Mouse (Mus musculus): ENCODE results near the gene Hook2. TPM values are rescaled to one million over a fixed set of nuclear protein-coding genes. Genes with fewer than 3 reads are reported as not detected.

Hook2 gene
- total RNA-seq, 2 experiments from 2014 or later, result 2.1 to 2.7 TPM

DNA sequence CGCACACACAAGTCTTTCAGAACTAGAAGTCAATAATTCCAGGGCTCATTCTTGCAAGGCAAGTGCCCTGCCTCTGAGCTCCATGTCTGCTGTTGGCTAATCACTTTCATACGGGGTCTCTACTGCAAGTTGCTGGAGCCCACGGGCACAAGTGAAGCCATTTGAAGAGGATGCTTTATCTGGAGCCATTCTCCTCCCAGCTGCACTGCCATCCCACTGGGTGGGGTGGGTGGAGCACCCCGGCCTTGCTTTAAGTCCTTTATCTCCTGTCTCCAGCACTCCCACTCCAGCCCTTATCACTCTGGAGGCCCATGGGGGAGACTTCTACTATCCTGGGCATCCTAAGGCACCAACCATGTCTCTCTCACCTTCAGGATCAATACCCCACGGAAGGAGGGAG lies 19.5 kb upstream of the Hook2 start:
- no peak for DNase-seq (ENCODE audit: low spot score)

- no peak for DNase-seq (ENCODE audit: low spot score)
Observed at GRCm38 (mm10) chr8:84973079-84973478, 17.3 kb upstream of the Hook2 start.

- peak; percentile 72 for DNase-seq (ENCODE audit: low spot score)
Observed at GRCm38 (mm10) chr8:84973803-84974542, 16.4 kb upstream of the Hook2 start.

DNA sequence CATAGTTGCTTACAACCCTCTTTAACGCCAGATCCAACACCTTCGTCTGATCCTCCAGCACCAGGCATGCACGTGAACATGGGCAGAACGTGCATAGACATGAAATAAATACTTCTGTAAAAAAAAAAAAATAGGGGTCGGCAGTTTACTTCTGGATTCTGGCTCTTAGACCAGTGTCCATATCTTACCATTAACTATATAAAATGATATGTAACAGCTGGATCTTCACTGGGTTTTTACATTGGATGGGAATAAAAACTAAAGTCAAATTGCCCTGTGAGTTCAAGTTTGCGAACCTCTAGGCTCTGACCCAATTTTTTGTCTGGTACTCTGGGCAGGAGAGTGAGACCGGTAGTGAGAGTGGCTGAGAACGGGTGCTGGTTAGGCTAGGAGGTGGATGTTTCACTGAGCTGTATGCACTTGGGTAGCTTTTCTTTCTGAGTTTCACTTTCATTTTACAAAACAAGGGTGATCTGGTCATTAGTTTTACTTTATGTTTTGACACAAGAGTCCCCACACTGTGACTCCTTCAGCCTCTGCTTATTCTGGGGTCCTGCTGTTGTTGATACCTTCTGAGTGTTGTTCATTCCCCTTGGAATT lies 15.8 kb upstream of the Hook2 start:
- DNase-seq (ENCODE audit: low spot score), result no peak

GRCm38 (mm10) chr8:84975434-84975833 lies 15.0 kb upstream of the Hook2 start:
- DNase-seq (ENCODE audit: low spot score), result peak; percentile 70

DNA sequence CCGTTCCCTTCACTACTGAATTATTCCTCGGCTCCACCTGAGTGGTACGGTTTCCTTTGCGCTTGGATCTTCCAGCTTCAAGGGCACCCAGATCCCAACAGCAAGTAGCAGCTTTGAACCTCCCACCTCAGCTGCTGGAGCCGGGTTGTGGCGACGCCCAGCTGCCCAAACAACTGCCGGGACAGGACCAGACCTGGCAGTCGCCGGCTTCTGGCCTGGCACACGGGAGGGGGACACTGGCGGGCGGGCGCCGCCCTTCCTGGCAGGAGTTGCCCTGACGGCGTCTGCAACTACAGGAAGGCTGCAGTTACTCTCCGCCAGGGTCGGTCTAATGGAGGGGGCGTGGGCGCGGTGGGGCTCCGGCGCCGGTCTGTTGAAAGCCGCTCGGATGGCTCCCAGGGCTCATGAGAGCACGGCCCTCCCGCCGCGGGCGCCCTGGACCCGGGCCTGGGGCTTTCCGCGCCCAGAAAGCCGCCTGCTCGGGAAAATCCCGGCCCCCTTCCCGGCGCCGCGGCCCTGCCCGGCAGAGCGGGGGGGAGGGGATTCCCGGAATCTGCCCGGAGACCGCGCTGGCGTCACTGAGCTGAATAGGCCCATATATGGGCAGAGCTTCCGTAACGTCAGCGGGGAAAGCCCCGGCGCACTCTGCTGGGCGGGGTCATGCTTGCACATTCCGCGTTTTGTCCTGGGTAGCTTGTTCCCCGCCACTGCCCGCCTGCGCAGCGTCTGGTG lies 14.2 kb upstream of the Hook2 start:
- DNase-seq (ENCODE audit: low spot score), result peak; percentile 97

- DNase-seq (ENCODE audit: low spot score), result no peak
Observed at GRCm38 (mm10) chr8:84976763-84977434, 13.5 kb upstream of the Hook2 start.

DNA sequence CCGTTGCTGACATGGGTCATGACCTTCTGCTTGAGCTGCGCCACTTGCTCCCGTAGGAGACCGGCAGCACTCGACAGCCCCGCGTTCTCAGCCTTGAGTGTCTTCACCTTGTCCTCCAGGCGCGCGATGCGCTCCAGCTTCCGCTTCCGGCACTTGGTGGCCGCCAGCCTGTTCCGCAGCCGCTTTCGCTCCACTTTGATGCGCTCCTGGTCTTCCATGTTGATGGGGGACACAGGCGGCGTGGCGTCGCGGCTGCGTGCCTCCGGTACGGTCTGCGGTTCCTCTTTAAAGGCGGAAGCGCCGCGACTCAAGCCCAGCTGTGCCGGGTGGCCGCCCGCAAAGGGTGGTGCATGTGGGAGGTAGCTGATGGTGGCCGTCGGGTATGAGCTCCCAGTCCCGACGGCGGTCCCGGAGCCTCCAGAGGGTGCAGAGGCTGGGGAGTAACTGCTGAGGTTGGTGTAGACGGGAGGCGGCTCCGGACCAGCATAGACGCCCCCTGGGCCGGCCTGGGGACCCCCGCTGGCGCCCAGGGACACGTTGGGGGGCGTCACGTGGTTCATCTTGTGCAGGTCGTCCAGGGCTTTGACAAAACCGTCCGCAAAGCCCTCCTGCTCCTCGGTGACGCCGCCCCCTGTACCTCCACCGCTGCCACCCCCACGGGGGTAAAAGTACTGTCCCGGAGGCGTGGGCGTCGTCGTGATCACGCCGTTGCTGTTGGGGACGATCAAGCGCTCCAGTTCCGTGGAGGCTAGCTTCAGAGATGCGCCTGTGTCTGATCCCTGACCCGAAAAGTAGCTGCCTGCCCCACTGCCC lies 12.8 kb upstream of the Hook2 start:
- DNase-seq (ENCODE audit: low spot score), result peak; percentile 64

- DNase-seq (ENCODE audit: low spot score), result peak; percentile 96
Observed at GRCm38 (mm10) chr8:84978248-84978940, 12.0 kb upstream of the Hook2 start, which contains the start of gene Junb. Junb (minus strand) TSS chr8:84978718.

- DNase-seq (ENCODE audit: low spot score), result peak; percentile 92
Observed at GRCm38 (mm10) chr8:84979599-84980421, 10.6 kb upstream of the Hook2 start.

DNA sequence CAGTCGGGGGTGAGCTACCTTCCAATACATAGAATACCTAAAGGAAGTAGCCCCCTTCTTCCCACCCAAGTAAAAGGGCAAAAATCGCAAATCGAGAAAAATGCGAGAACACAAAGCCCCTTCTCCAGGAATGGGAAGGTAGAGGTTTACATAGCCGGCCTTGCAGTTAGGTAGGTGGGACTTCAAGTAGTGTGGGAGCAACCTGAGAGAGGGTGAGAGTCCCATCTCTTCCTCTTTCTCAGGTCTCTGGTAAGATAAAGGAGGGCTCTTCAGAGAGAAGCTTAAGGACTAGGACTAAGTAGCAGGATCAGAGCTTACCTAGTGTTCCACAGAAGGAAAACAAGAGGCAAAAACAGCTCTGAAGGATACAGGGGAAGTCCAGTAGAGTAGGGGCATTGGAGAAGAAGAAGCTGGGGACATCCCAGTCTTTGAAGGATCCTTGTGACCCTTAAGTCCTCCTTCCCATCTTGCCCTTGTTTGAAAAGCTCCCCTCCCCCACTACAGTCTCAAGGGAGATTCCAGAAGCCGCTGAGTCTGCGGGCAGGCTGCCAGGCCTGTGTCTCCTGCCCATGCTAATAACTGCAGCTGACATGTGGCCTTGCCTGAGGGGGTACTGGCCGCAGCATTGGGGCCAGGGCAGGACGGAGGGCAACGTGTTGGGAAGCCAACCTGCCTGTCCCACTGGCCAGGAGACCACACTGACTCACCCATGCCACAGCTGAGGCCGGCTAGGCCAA lies 9.6 kb upstream of the Hook2 start:
- peak; percentile 72 for DNase-seq (ENCODE audit: low spot score)

GRCm38 (mm10) chr8:84981644-84982498 lies 8.5 kb upstream of the Hook2 start:
- DNase-seq (ENCODE audit: low spot score), result no peak

DNA sequence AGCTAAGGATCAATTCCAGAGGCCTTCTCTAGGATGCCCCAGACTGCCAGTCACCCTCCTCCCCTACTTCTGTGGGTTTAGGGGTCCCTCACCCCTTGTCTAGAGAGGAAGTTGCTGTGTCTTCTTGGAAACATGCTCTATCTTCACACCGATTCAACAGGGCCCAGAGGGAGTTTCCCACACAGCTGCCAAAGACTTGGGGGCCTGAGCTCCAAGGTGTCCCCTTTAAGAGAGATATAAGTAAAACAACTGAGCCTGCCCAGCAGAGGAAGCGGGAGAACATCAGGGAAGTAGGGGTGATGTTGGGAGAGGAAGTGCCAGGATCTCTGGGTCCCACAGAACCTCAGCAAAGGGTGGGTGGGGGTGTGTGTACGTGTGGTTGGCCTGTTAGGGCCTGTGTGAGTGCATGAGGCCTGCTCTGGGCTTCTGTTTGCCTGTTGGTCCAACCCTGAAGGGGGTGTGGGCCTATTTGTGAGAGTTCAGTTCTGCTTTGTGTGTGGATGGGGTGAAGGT lies 7.8 kb upstream of the Hook2 start:
- no peak for DNase-seq (ENCODE audit: low spot score)

- no peak for DNase-seq (ENCODE audit: low spot score)
Observed at GRCm38 (mm10) chr8:84984294-84985048, 5.9 kb upstream of the Hook2 start.

DNA sequence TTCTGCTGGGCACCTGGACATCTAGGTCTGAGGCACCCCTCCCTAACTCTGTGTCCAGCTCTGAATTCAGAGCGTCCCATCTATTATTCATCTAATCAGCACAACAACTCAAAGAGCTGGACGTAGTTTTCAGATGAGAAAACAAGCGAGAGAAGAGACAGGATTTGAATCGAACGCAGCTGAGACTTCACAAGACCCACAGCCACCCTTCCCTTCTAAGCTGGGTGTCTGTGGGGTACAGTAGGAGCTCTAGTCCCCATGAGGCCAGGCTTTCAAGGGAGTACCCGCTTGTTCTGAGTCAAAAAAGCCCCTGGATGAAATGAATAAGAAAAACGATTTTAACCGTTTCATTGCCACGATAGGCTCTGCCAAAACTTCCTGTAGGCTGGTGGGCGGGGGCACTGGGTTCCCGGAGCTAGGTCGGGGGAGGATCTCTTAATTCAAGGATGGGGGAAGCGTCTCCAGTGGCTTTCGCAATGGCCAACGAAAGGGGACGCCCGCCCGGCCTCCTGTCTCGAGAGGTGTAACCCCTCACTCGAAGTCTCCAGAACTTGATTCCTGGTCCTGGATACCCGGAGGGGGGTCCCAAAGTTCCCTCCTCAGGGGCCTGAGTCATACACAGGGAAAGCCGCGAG lies 5.2 kb upstream of the Hook2 start:
- DNase-seq (ENCODE audit: low spot score), result no peak

DNA sequence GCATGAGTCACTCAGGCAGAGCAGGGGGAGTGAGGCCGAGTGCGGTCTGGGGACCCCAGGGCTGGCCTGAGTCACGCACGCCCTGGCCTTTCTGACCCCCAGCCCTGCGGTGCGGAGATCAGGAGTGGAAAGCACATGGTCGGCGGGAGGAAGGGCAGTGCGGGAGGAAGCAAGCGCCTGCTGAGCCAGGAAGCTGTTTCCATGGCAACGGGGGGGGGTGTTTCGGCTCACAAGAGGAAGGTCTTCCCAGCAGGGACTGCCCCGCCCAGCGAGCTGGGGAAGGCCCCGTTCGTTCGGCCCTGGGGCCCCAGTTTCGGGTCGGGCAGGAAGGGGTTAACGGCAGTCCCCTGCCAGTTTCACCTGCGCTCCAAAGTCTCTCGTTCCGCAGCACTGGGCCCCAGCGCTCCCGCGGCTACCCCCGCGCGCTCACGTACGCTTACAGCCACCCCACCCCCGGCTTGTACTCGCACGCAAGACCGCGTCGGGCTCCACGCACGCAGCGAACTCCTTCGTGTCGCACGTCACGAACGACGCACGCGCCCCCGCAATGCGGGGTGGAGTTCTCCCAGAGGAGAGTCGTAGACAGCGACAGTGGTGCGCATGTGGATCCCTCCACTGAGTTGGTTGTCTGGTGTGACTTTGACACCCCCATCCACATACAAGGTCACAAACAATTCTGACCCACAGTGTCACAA lies 4.6 kb upstream of the Hook2 start:
- DNase-seq (ENCODE audit: low spot score), result peak; percentile 76

Measured in gastrocnemius, adult 18-20 months (tissue).